Mouse (Mus musculus): Measurements from ENCODE around the gene Rapgef1. TPM values are rescaled to one million over a fixed set of nuclear protein-coding genes. Genes with fewer than 3 reads are reported as not detected.

Gene Rapgef1
- polyA plus RNA-seq, 1 experiment, result 13.8 TPM

GRCm38 (mm10) chr2:29668963-29669362, 49.4 kb downstream of the Rapgef1 start:
- H3K9me3 ChIP-seq, result no peaks in the 10 kb centered on the region
- no peaks in the 10 kb centered on the region for H3K27me3 ChIP-seq (replicated peaks)
- no peak for TF ChIP-seq GATA1 (IDR thresholded peaks at IDR 0.05; ENCODE audit: borderline replicate concordance, low read length)
- no peak for TF ChIP-seq FLI1 (IDR thresholded peaks at IDR 0.05; ENCODE audit: low read length)
- H3K4me3 ChIP-seq (replicated peaks), result no peak overlapping the region
- H3K36me3 ChIP-seq (replicated peaks; ENCODE audit: low read length), result peaks cover 3% of the 10 kb centered on the region
- H3K4me1 ChIP-seq, result peaks cover 100% of the 10 kb centered on the region

GRCm38 (mm10) chr2:29669711-29670110, 50.2 kb downstream of the Rapgef1 start:
- no peak for TF ChIP-seq FLI1 (IDR thresholded peaks at IDR 0.05; ENCODE audit: low read length)
- TF ChIP-seq GATA1 (IDR thresholded peaks at IDR 0.05; ENCODE audit: borderline replicate concordance, low read length), result no peak
- Histone ChIP-seq H3K36me3 (replicated peaks; ENCODE audit: low read length) (peaks cover 6% of the 10 kb centered on the region), H3K9me3 (no peaks in the 10 kb centered on the region), H3K4me3 (replicated peaks) (no peak overlapping the region), H3K4me1 (peaks cover 100% of the 10 kb centered on the region), H3K27me3 (replicated peaks) (no peaks in the 10 kb centered on the region)

DNA sequence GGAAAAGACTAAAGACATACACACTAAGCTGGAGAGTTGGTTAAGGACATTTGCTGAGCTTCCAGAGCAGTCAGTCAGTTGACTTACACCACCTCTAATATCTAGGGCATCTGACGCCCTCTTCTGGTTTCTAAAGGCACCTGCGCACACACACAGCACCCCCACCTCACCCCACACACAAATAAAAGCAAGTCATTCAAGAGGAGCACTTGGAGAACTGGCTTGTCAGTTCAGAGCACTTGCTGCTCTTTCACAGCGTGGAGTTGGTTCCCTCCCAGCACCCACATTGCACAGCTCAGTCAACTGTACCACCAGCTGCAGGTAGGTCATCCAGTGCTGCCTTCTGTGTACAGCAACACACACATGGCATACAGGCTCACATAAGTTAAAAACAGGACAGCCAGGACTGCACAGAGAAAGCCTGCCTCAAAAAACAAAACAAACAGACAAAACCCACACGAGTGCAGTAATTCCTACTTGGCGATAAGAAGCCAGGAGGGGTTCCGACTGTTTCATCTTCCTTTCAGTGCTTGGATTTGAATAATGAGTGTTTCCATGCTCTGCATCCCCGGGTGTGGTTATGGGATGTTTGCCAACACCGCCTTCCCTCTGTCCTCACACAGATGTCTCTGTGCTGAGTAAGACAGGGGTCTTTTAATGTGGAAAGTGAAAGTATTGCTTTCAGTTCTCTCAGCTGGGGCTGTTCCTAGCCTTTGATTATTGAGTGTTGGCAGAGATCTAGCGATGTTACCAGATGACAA, 50.9 kb downstream of the Rapgef1 start:
- TF ChIP-seq FLI1 (IDR thresholded peaks at IDR 0.05; ENCODE audit: low read length) (no peak), GATA1 (IDR thresholded peaks at IDR 0.05; ENCODE audit: borderline replicate concordance, low read length) (no peak)
- Histone ChIP-seq H3K4me1 (peaks cover 99% of the 10 kb centered on the region), H3K27me3 (replicated peaks) (no peaks in the 10 kb centered on the region), H3K36me3 (replicated peaks; ENCODE audit: low read length) (peaks cover 6% of the 10 kb centered on the region), H3K4me3 (replicated peaks) (peak overlapping the region; percentile 87), H3K9me3 (no peaks in the 10 kb centered on the region)

- peaks cover 95% of the 10 kb centered on the region for H3K4me1 ChIP-seq
- no peaks in the 10 kb centered on the region for H3K9me3 ChIP-seq
- peaks cover 2% of the 10 kb centered on the region for H3K36me3 ChIP-seq (replicated peaks; ENCODE audit: low read length)
- H3K4me3 ChIP-seq (replicated peaks), result no peak overlapping the region
- no peaks in the 10 kb centered on the region for H3K27me3 ChIP-seq (replicated peaks)
- TF ChIP-seq FLI1 (IDR thresholded peaks at IDR 0.05; ENCODE audit: low read length), result no peak
- no peak for TF ChIP-seq GATA1 (IDR thresholded peaks at IDR 0.05; ENCODE audit: borderline replicate concordance, low read length)
Observed at GRCm38 (mm10) chr2:29671374-29671773, 51.9 kb downstream of the Rapgef1 start.

DNA sequence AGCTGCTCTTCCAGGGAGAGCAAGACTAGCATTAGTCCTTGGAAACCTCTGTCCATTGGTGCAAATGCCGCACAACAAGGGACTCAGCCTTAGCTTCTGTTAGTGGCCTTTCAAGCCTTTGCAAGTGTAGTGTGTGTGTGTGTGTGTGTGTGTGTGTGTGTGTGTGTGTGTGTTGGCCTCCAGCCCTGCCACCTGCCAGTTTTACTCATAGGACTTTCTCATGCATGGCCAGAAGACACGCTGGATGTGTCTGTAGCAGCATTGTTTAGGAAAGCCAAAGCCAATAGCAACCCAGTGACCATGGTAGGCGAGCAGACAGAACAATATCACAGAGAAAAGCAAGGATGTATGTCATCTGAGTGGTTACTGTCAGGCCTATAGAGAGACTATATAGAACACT, 52.3 kb downstream of the Rapgef1 start:
- Histone ChIP-seq H3K9me3 (no peaks in the 10 kb centered on the region), H3K27me3 (replicated peaks) (no peaks in the 10 kb centered on the region), H3K36me3 (replicated peaks; ENCODE audit: low read length) (peaks cover 2% of the 10 kb centered on the region), H3K4me1 (peaks cover 93% of the 10 kb centered on the region), H3K4me3 (replicated peaks) (no peak overlapping the region)
- TF ChIP-seq GATA1 (IDR thresholded peaks at IDR 0.05; ENCODE audit: borderline replicate concordance, low read length) (no peak), FLI1 (IDR thresholded peaks at IDR 0.05; ENCODE audit: low read length) (no peak)

DNA sequence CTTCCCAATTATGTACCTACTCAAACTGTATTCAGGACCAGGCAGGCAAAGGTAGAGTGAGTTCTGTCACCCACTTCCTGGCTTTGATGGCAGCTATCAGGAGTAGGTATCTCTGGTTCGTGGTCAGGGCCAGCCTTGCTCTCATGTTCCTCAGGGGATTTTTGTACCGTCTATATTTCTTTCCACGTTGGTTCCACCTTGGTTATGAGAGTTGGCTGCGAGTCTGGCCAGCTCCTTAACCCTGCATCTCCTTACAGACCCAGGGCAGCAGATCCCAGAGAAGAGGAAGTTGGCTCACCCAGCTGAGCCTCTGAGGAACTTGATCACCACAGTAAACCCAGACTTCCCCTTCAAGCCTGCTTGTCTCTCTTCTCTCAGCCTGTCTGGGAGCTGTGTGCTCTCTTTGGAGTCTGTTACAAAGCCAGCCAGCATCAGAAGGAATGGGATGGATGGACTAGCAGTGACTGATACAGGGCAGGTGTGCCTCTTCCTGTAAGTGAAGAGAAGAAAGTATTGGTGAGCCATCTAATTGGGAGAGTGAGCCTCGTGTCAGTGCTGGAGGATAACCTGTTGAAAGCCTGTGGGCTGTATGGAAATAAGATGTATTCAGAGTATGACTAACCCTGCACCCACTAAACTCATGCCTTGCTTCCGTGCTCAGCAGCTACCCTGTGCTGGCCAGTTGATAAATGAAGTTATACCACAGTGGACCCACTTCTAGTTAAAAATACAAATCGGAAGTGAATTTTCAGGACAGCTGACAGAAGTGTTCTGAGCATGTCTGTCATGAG, 53.4 kb downstream of the Rapgef1 start:
- peaks cover 86% of the 10 kb centered on the region for H3K4me1 ChIP-seq
- H3K4me3 ChIP-seq (replicated peaks), result peak overlapping the region; percentile 80
- no peaks in the 10 kb centered on the region for H3K9me3 ChIP-seq
- H3K36me3 ChIP-seq (replicated peaks; ENCODE audit: low read length), result peaks cover 2% of the 10 kb centered on the region
- H3K27me3 ChIP-seq (replicated peaks), result no peaks in the 10 kb centered on the region
- no peak for TF ChIP-seq FLI1 (IDR thresholded peaks at IDR 0.05; ENCODE audit: low read length)
- no peak for TF ChIP-seq GATA1 (IDR thresholded peaks at IDR 0.05; ENCODE audit: borderline replicate concordance, low read length)

- peaks cover 82% of the 10 kb centered on the region for H3K4me1 ChIP-seq
- no peaks in the 10 kb centered on the region for H3K9me3 ChIP-seq
- no peaks in the 10 kb centered on the region for H3K27me3 ChIP-seq (replicated peaks)
- TF ChIP-seq GATA1 (IDR thresholded peaks at IDR 0.05; ENCODE audit: borderline replicate concordance, low read length) (no peak), FLI1 (IDR thresholded peaks at IDR 0.05; ENCODE audit: low read length) (no peak)
- peaks cover 4% of the 10 kb centered on the region for H3K36me3 ChIP-seq (replicated peaks; ENCODE audit: low read length)
- peak overlapping the region; percentile 47 for H3K4me3 ChIP-seq (replicated peaks)
Observed at GRCm38 (mm10) chr2:29674087-29674486, 54.6 kb downstream of the Rapgef1 start.

- peaks cover 77% of the 10 kb centered on the region for H3K4me1 ChIP-seq
- peaks cover 9% of the 10 kb centered on the region for H3K36me3 ChIP-seq (replicated peaks; ENCODE audit: low read length)
- TF ChIP-seq FLI1 (IDR thresholded peaks at IDR 0.05; ENCODE audit: low read length) (no peak), GATA1 (IDR thresholded peaks at IDR 0.05; ENCODE audit: borderline replicate concordance, low read length) (no peak)
- H3K4me3 ChIP-seq (replicated peaks), result no peak overlapping the region
- H3K27me3 ChIP-seq (replicated peaks), result no peaks in the 10 kb centered on the region
- no peaks in the 10 kb centered on the region for H3K9me3 ChIP-seq
Observed at GRCm38 (mm10) chr2:29674545-29674944, 55.0 kb downstream of the Rapgef1 start.

DNA sequence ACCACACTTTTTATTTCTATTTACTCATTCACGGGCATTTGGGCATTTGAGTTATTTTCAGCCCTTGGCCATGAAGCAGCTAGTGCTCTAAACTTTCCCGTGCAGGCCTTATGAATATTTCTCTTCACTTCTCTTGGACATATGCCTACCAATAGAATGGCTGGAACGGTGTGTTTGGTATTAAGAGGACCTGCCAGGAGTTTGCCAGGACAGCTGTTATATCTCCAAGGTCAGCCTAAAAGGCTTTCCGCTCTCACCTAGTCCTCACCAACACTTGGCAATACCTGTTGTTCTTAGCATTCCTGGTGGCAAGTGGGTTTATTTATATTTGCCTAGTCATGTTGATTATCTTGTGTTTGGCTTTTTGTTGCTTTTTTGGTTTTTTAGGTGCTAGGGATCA, 56.3 kb downstream of the Rapgef1 start:
- H3K4me3 ChIP-seq (replicated peaks), result no peak overlapping the region
- no peaks in the 10 kb centered on the region for H3K27me3 ChIP-seq (replicated peaks)
- H3K36me3 ChIP-seq (replicated peaks; ENCODE audit: low read length), result peaks cover 18% of the 10 kb centered on the region
- TF ChIP-seq GATA1 (IDR thresholded peaks at IDR 0.05; ENCODE audit: borderline replicate concordance, low read length), result no peak
- no peak for TF ChIP-seq FLI1 (IDR thresholded peaks at IDR 0.05; ENCODE audit: low read length)
- H3K4me1 ChIP-seq, result peaks cover 64% of the 10 kb centered on the region
- H3K9me3 ChIP-seq, result no peaks in the 10 kb centered on the region

DNA sequence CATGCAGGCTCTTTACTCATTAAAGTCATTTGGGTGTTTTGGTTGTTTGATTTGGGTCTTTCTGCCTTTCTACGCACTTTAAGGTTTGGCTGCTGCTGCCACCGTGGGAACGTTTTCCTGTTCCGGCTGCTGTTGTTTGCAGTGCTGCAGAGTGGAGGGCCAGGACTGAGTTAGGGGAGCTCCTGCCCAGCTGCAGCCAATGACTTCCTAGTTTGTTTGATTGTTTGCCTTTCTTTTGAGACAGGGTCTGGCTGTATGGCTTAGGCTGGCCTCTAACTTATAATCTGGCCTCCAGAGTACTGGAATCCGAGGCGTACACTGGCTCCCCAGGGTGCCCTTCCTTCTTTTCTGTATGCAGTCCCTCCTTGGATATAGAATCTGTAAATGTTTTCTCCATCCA, 57.0 kb downstream of the Rapgef1 start:
- H3K27me3 ChIP-seq (replicated peaks), result no peaks in the 10 kb centered on the region
- TF ChIP-seq GATA1 (IDR thresholded peaks at IDR 0.05; ENCODE audit: borderline replicate concordance, low read length) (no peak), FLI1 (IDR thresholded peaks at IDR 0.05; ENCODE audit: low read length) (no peak)
- H3K36me3 ChIP-seq (replicated peaks; ENCODE audit: low read length), result peaks cover 19% of the 10 kb centered on the region
- no peaks in the 10 kb centered on the region for H3K9me3 ChIP-seq
- no peak overlapping the region for H3K4me3 ChIP-seq (replicated peaks)
- peaks cover 58% of the 10 kb centered on the region for H3K4me1 ChIP-seq
